Comparison of ENCODE assay signal across 15 mouse cellular contexts in genomic region chr4:136512905-136513304, GRCm38 (mm10). TPM values are rescaled to one million over a fixed set of nuclear protein-coding genes. Genes with fewer than 3 reads are reported as not detected.
DNase-seq lines count a peak whose midpoint lies in the region; ATAC-seq lines count a peak whose summit lies in the region.
"Had no signal": no experiment of that assay in that cellular context is flagged by ENCODE, and none has a peak within 500 bp of the region (broad histone marks: within the 10 kb centered on the region; RNA-seq: fewer than 3 reads in every experiment).

No protein-coding gene starts in this region.

- no peak overlapping the region for H3K4me2 ChIP-seq in kidney, embryonic 16.5 days (replicated peaks; ENCODE audit: low read depth, low read length)
- H3K4me2 ChIP-seq in hindbrain, embryonic 14.5 days (replicated peaks), result no peak overlapping the region
- H3K4me2 ChIP-seq in hindbrain, embryonic 11.5 days (replicated peaks; ENCODE audit: low read depth, low read length), result no peak overlapping the region
- H3K4me2 ChIP-seq: heart, embryonic 15.5 days; intestine, embryonic 15.5 days; liver, embryonic 15.5 days; stomach, embryonic 15.5 days had no signal

- intact Hi-C loops in heart, postnatal 25 days (cut with DNase I), result no loop called here

- no peaks in the 10 kb centered on the region for H3K36me3 ChIP-seq in kidney, embryonic 16.5 days (ENCODE audit: insufficient read depth, low read length)
- no peaks in the 10 kb centered on the region for H3K36me3 ChIP-seq in hindbrain, embryonic 14.5 days (replicated peaks; ENCODE audit: control insufficient read depth, insufficient read depth)
- H3K36me3 ChIP-seq in hindbrain, embryonic 11.5 days (ENCODE audit: control insufficient read depth, insufficient read depth, low read length), result no peaks in the 10 kb centered on the region
- H3K36me3 ChIP-seq: heart, embryonic 15.5 days; intestine, embryonic 15.5 days; liver, embryonic 15.5 days; stomach, embryonic 15.5 days had no signal

- DNase-seq in heart, adult 11 months, result peak; percentile 95
- no peak for DNase-seq in heart, postnatal 25 days (ENCODE audit: low spot score)
- DNase-seq in 3134 (ENCODE audit: extremely low read depth, insufficient read length, low spot score), result peak; percentile 40
- peak; percentile 10 for DNase-seq in gastrocnemius, postnatal 10 days
- DNase-seq in hindbrain, embryonic 14.5 days (ENCODE audit: low spot score), result no peak
- no peak for DNase-seq in hindbrain, embryonic 11.5 days (ENCODE audit: low spot score)
- DNase-seq: layer of hippocampus, adult 9-11 months had no signal

- H3K9ac ChIP-seq in kidney, embryonic 16.5 days (replicated peaks; ENCODE audit: low read length), result no peak overlapping the region
- H3K9ac ChIP-seq in hindbrain, embryonic 14.5 days, result no peak overlapping the region
- H3K9ac ChIP-seq in hindbrain, embryonic 11.5 days (ENCODE audit: low read depth, low read length), result no peak overlapping the region
- H3K9ac ChIP-seq: heart, embryonic 15.5 days; intestine, embryonic 15.5 days; liver, embryonic 15.5 days; stomach, embryonic 15.5 days had no signal

- peak; percentile 27; the same call in 1 of the 2 replicates for ATAC-seq in kidney, embryonic 16.5 days (ENCODE audit: low FRiP score, low TSS enrichment)
- no peak for ATAC-seq in activated CD4-positive, CD25-positive, alpha-beta regulatory T cell, adult 4 months
- no peak for ATAC-seq in hindbrain, embryonic 14.5 days (ENCODE audit: low FRiP score)
- no peak for ATAC-seq in hindbrain, embryonic 11.5 days (ENCODE audit: low FRiP score)
- ATAC-seq: CD4-positive, CD25-positive, alpha-beta regulatory T cell, adult 4 months; intestine, embryonic 15.5 days had no signal

- H3K4me3 ChIP-seq in kidney, embryonic 16.5 days (ENCODE audit: low read length), result no peak overlapping the region
- no peak overlapping the region for H3K4me3 ChIP-seq in hindbrain, embryonic 14.5 days (replicated peaks; ENCODE audit: low read length)
- H3K4me3 ChIP-seq in hindbrain, embryonic 11.5 days (ENCODE audit: low read depth, low read length), result no peak overlapping the region
- H3K4me3 ChIP-seq: heart, embryonic 15.5 days; intestine, embryonic 15.5 days; liver, embryonic 15.5 days; stomach, embryonic 15.5 days had no signal

- H3K27me3 ChIP-seq in kidney, embryonic 16.5 days (ENCODE audit: insufficient read depth, low read length), result no peaks in the 10 kb centered on the region
- no peaks in the 10 kb centered on the region for H3K27me3 ChIP-seq in hindbrain, embryonic 14.5 days (ENCODE audit: control insufficient read depth, insufficient read depth, low read length)
- no peaks in the 10 kb centered on the region for H3K27me3 ChIP-seq in hindbrain, embryonic 11.5 days (ENCODE audit: control insufficient read depth, insufficient read depth, low read length)
- H3K27me3 ChIP-seq: heart, embryonic 15.5 days; intestine, embryonic 15.5 days; liver, embryonic 15.5 days; stomach, embryonic 15.5 days had no signal

- peaks cover 22% of the 10 kb centered on the region for H3K4me1 ChIP-seq in kidney, embryonic 16.5 days (ENCODE audit: insufficient read depth, low read length)
- H3K4me1 ChIP-seq in hindbrain, embryonic 14.5 days (replicated peaks; ENCODE audit: control insufficient read depth, insufficient read depth, low read length), result 0 out of 2 replicates have a peak, but pooled peaks cover 6% of the 10 kb centered on the region
- no peaks in the 10 kb centered on the region for H3K4me1 ChIP-seq in hindbrain, embryonic 11.5 days (replicated peaks; ENCODE audit: control insufficient read depth, insufficient read depth, low read length)

- H3K27ac ChIP-seq in kidney, embryonic 16.5 days (ENCODE audit: low read length), result no peak overlapping the region
- H3K27ac ChIP-seq in hindbrain, embryonic 14.5 days, result no peak overlapping the region
- no peak overlapping the region for H3K27ac ChIP-seq in hindbrain, embryonic 11.5 days (ENCODE audit: low read depth, low read length)
- H3K27ac ChIP-seq: heart, embryonic 15.5 days; intestine, embryonic 15.5 days; liver, embryonic 15.5 days; stomach, embryonic 15.5 days had no signal

- H3K9me3 ChIP-seq in kidney, embryonic 16.5 days (ENCODE audit: low read length), result no peaks in the 10 kb centered on the region
- no peaks in the 10 kb centered on the region for H3K9me3 ChIP-seq in hindbrain, embryonic 14.5 days (ENCODE audit: control insufficient read depth, low read length)
- H3K9me3 ChIP-seq in hindbrain, embryonic 11.5 days (ENCODE audit: control insufficient read depth, low read length), result no peaks in the 10 kb centered on the region
- H3K9me3 ChIP-seq: heart, embryonic 15.5 days; intestine, embryonic 15.5 days; liver, embryonic 15.5 days; stomach, embryonic 15.5 days had no signal

RNA-seq across cellular contexts. Expression of gene Luzp1, which starts 43.3 kb away (rescaled TPM):
- 10 to 100 TPM; 43.4 to 50.2 TPM for total RNA-seq in heart, postnatal 25 days (2021)
- 10 to 100 TPM; 17.8 to 22.8 TPM for total RNA-seq in gastrocnemius, postnatal 10 days (2021)
- polyA plus RNA-seq in kidney, embryonic 16.5 days (2015; fragmentation: Nextera tagmentation; extraction: Ambion mirVana), result 131 and 152 TPM in 2 replicates
- 1 to 10 TPM; 4.7 to 7.4 TPM for polyA plus RNA-seq in activated CD4-positive, CD25-positive, alpha-beta regulatory T cell, adult 4 months (2017; shearing (Covaris generic))
- polyA plus RNA-seq in hindbrain, embryonic 14.5 days (2014; fragmentation: Nextera tagmentation; extraction: Ambion mirVana), result 48.6 and 56.8 TPM in 2 replicates
- polyA plus RNA-seq in hindbrain, embryonic 11.5 days (2014; fragmentation: Nextera tagmentation; extraction: Ambion mirVana), result 96.6 and 130 TPM in 2 replicates

RNA-seq across cellular contexts. Expression of gene 6030445D17Rik, which starts 50.9 kb away (rescaled TPM):
- total RNA-seq in heart, postnatal 25 days (2021), result under 1 TPM; 0.23 to 0.53 TPM
- under 1 TPM; 0.25 to 0.26 TPM for total RNA-seq in gastrocnemius, postnatal 10 days (2021)
- 0.35 and 0.46 TPM in 2 replicates for polyA plus RNA-seq in kidney, embryonic 16.5 days (2015; fragmentation: Nextera tagmentation; extraction: Ambion mirVana)
- not detected for polyA plus RNA-seq in activated CD4-positive, CD25-positive, alpha-beta regulatory T cell, adult 4 months (2017; shearing (Covaris generic))
- polyA plus RNA-seq in hindbrain, embryonic 14.5 days (2014; fragmentation: Nextera tagmentation; extraction: Ambion mirVana), result 0.20 and 0.32 TPM in 2 replicates
- not detected in 2 replicates for polyA plus RNA-seq in hindbrain, embryonic 11.5 days (2014; fragmentation: Nextera tagmentation; extraction: Ambion mirVana)
- total RNA-seq: common myeloid progenitor, adult 5-6 weeks had no signal
- polyA plus RNA-seq: CD4-positive, CD25-positive, alpha-beta regulatory T cell, adult 4 months had no signal

Comparison
In these comparisons a context has a peak if more than half of its experiments do, and no peak if none do; other contexts are left out.
1. DNase-seq: peak in heart, adult 11 months (single experiment), 3134 (single experiment) and gastrocnemius, postnatal 10 days (single experiment); none in heart, postnatal 25 days (single experiment), hindbrain, embryonic 14.5 days (single experiment) and hindbrain, embryonic 11.5 days (single experiment).